In genomic region chrX:158043844-158044140, GRCm38 (mm10) we compare ENCODE assay signal across 8 mouse cellular contexts. TPM values are rescaled to one million over a fixed set of nuclear protein-coding genes. Genes with fewer than 3 reads are reported as not detected.
DNase-seq lines count a peak whose midpoint lies in the region; ATAC-seq and TF ChIP-seq lines count a peak whose summit lies in the region.

No protein-coding gene starts in this region.

- H3K27ac ChIP-seq in lung, embryonic 16.5 days (ENCODE audit: low read length), result no peak overlapping the region
- H3K27ac ChIP-seq in limb, embryonic 11.5 days (replicated peaks; ENCODE audit: low read depth, low read length), result no peak overlapping the region
- no peak overlapping the region for H3K27ac ChIP-seq in small intestine, adult 2 months (ENCODE audit: insufficient read depth, low read depth, low read length)

- no peak for TF ChIP-seq CTCF in small intestine, adult 2 months (IDR thresholded peaks at IDR 0.05; ENCODE audit: extremely low read depth, insufficient read length, insufficient replicate concordance, low read depth, low read length)

- peak; percentile 60 for DNase-seq in cerebellum, adult 8-10 months
- no peak for DNase-seq in cerebellum, adult 11 months
- no peak for DNase-seq in lung, postnatal 25 days (ENCODE audit: low spot score)
- no peak for DNase-seq in limb, embryonic 11.5 days (ENCODE audit: low spot score)
- DNase-seq in cerebellum, adult 18-20 months, result no peak
- DNase-seq in spleen, adult 18-20 months, result no peak

- no peaks in the 10 kb centered on the region for H3K4me1 ChIP-seq in lung, embryonic 16.5 days (replicated peaks; ENCODE audit: control insufficient read depth, insufficient read depth, low read length)
- no peaks in the 10 kb centered on the region for H3K4me1 ChIP-seq in limb, embryonic 11.5 days (ENCODE audit: control insufficient read depth, insufficient read depth, low read length)
- H3K4me1 ChIP-seq in small intestine, adult 2 months (ENCODE audit: control insufficient read depth, insufficient read depth, insufficient read length, low read length), result no peaks in the 10 kb centered on the region

- H3K27me3 ChIP-seq in lung, embryonic 16.5 days (ENCODE audit: control insufficient read depth, insufficient read depth, low read depth, low read length), result no peaks in the 10 kb centered on the region
- H3K27me3 ChIP-seq in limb, embryonic 11.5 days (ENCODE audit: control insufficient read depth, insufficient read depth, low read length), result 0 out of 2 replicates have a peak, but pooled peaks cover 2% of the 10 kb centered on the region
- peaks cover 8% of the 10 kb centered on the region; the same call in 1 of the 2 replicates for H3K27me3 ChIP-seq in small intestine, adult 2 months (ENCODE audit: control insufficient read depth, insufficient read depth, low read length)

- H3K9ac ChIP-seq in lung, embryonic 16.5 days (ENCODE audit: low read length), result peak overlapping the region; percentile 56; the same call in 1 of the 2 replicates
- no peak overlapping the region; the same call in 1 of the 2 replicates for H3K9ac ChIP-seq in limb, embryonic 11.5 days (ENCODE audit: low read length)

- 20% methylated on average over 13 of the region's 13 CpGs for WGBS in lung, embryonic 16.5 days
- WGBS in limb, embryonic 11.5 days, result 26% methylated on average over 13 of the region's 13 CpGs
- 22% methylated on average over 13 of the region's 13 CpGs for WGBS in small intestine, adult 2 months

- no peak for ATAC-seq in lung, embryonic 16.5 days (ENCODE audit: low read depth)
- no peak; the same call in 1 of the 2 replicates for ATAC-seq in limb, embryonic 11.5 days (ENCODE audit: insufficient number of reproducible peaks, low FRiP score, low TSS enrichment, low read depth)

- no peaks in the 10 kb centered on the region for H3K36me3 ChIP-seq in lung, embryonic 16.5 days (ENCODE audit: control insufficient read depth, insufficient read depth, low read length)
- H3K36me3 ChIP-seq in limb, embryonic 11.5 days (ENCODE audit: control insufficient read depth, insufficient read depth, low read length), result no peaks in the 10 kb centered on the region
- H3K36me3 ChIP-seq in small intestine, adult 2 months (ENCODE audit: control insufficient read depth, insufficient read depth, low read length), result no peaks in the 10 kb centered on the region

- no peaks in the 10 kb centered on the region for H3K9me3 ChIP-seq in lung, embryonic 16.5 days (ENCODE audit: control insufficient read depth, low read length)
- H3K9me3 ChIP-seq in limb, embryonic 11.5 days (ENCODE audit: control insufficient read depth, low read length), result no peaks in the 10 kb centered on the region

- H3K4me2 ChIP-seq in lung, embryonic 16.5 days (ENCODE audit: low read depth, low read length), result peak overlapping the region; percentile 68
- H3K4me2 ChIP-seq in limb, embryonic 11.5 days (ENCODE audit: low read depth, severe bottlenecking), result peak overlapping the region; percentile 55

- TF ChIP-seq POLR2A in small intestine, adult 2 months (IDR thresholded peaks at IDR 0.05; ENCODE audit: low read depth, low read length), result no peak

- peak overlapping the region; percentile 54 for H3K4me3 ChIP-seq in lung, embryonic 16.5 days (ENCODE audit: low read length)
- peak overlapping the region; percentile 49 for H3K4me3 ChIP-seq in limb, embryonic 11.5 days (ENCODE audit: low read depth, low read length)
- peak overlapping the region; percentile 54 for H3K4me3 ChIP-seq in small intestine, adult 2 months (ENCODE audit: low read depth, low read length)

RNA-seq across cellular contexts. Expression of gene Cnksr2, which starts 0.7 kb away (rescaled TPM):
- polyA plus RNA-seq in lung, embryonic 16.5 days (2015; fragmentation: Nextera tagmentation; extraction: Ambion mirVana), result 1.1 and 1.4 TPM in 2 replicates
- 4.1 and 5.7 TPM in 2 replicates for polyA plus RNA-seq in limb, embryonic 11.5 days (2014; fragmentation: Nextera tagmentation; extraction: Ambion mirVana)
- 0.06 TPM in 1 of 2 replicates, not detected in the other for polyA plus RNA-seq in small intestine, adult 2 months (2012; rRNA removed)
